Mouse (Mus musculus) thymus, adult 2 months (tissue): Measurements from ENCODE around the gene Asic3.

Experiments
- CTCF ChIP-seq: fragments of 200-500 bp; IDR thresholded peaks from 2 replicates; pipeline ENCODE4 v1.5.1; 2012; ENCODE audit warnings: mild to moderate bottlenecking, control low read depth, low read length, moderate library complexity, borderline replicate concordance; ENCODE audit not compliant: control insufficient read depth, poor library complexity, insufficient read depth; ENCODE audit errors: extremely low read depth
- POLR2A ChIP-seq: fragments of 200-500 bp; IDR thresholded peaks from 2 replicates; pipeline ENCODE4 v1.6.1; 2012; ENCODE audit warnings: mild to moderate bottlenecking, low read length, control low read depth, moderate library complexity; ENCODE audit not compliant: control insufficient read depth, poor library complexity, insufficient read depth; ENCODE audit errors: extremely low read depth

DNA sequence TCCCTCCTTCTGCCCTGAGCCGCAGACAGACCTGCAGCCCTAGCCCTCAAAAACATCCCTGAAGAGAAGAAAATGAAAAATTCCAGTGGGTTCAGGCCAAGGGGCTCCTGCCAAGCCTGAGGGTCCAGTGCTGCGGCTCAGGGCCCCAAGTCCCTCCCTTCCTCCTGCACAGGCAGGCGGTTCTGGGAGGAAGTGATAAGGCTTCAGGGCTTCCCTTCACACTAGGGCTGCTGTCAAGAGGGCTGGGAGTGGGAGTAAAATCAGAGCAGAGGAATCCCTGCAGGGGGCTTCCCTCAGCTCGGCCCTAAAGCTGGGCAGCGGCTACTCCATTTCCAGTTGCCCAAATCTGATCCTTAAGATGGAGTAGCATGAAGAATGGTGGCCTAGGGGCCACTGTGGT lies 47.7 kb upstream of the Asic3 start:
- TF ChIP-seq CTCF (no peak), POLR2A (no peak)
